Mouse (Mus musculus) cortical plate, adult 2 months (tissue): ENCODE data around the gene Styx. TPM values are rescaled to one million over a fixed set of nuclear protein-coding genes. Genes with fewer than 3 reads are reported as not detected.

ENCODE experiments used
- H3K27ac ChIP-seq: fragments of 200-500 bp; 2 replicates; pipeline ENCODE4 v1.5.1; 2012; ENCODE audit warnings: low read length, control low read depth, inconsistent platforms; ENCODE audit not compliant: insufficient read depth
- H3K4me1 ChIP-seq: fragments of 200-500 bp; 2 replicates; pipeline ENCODE4 v1.6.1; 2011; ENCODE audit warnings: low read length; ENCODE audit not compliant: control insufficient read depth, insufficient read depth
- H3K4me3 ChIP-seq: fragments of 200-500 bp; 2 replicates; pipeline ENCODE4 v1.5.1; 2011; ENCODE audit warnings: mild to moderate bottlenecking, low read length, control low read depth; ENCODE audit not compliant: insufficient read depth
- CTCF ChIP-seq: fragments of 200-500 bp; IDR thresholded peaks from 2 replicates; pipeline ENCODE4 v1.5.1; 2011; ENCODE audit warnings: mild to moderate bottlenecking, control low read depth, low read length; ENCODE audit not compliant: insufficient read depth; ENCODE audit errors: extremely low read depth
- POLR2A ChIP-seq: fragments of 200-500 bp; IDR thresholded peaks from 2 replicates; pipeline ENCODE4 v1.6.1; 2011; ENCODE audit warnings: mild to moderate bottlenecking, low read length, control low read depth; ENCODE audit not compliant: insufficient read depth; ENCODE audit errors: extremely low read depth
- polyA plus RNA-seq: library from polyadenylated mRNA; depleted of rRNA; stranded (reverse); fragments of >200 nt; gene quantifications from 2 replicates; pipeline ENCODE4 v1.2.3, GENCODE M21; 2012

Gene Styx
- polyA plus RNA-seq, 1 experiment, result 13.0 TPM

- no peak overlapping the region for H3K27ac ChIP-seq
- no peak for TF ChIP-seq CTCF
- TF ChIP-seq POLR2A, result no peak
Measured at GRCm38 (mm10) chr14:45329018-45329588, 21.8 kb upstream of the Styx start.

GRCm38 (mm10) chr14:45329589-45330181, 21.2 kb upstream of the Styx start, which contains the start of gene Psmc6:
Psmc6 (plus strand) TSS chr14:45329788.
- Histone ChIP-seq H3K4me3 (peak within 1 kb of the TSS; percentile 84), H3K27ac (peak within 1 kb of the TSS; percentile 52), H3K4me1 (peaks cover 1% of the 10 kb centered on the region; the same call in 1 of the 2 replicates)
- TF ChIP-seq POLR2A, result peak; percentile 66; the same call in 1 of the 2 replicates
- peak; percentile 81 for TF ChIP-seq CTCF

More at GRCm38 (mm10) chr14:45329018-45329588, 21.8 kb upstream of the Styx start:
- H3K4me3 ChIP-seq, result peak overlapping the region; percentile 84; the same call in 1 of the 2 replicates
- H3K4me1 ChIP-seq, result peaks cover 1% of the 10 kb centered on the region; the same call in 1 of the 2 replicates

GRCm38 (mm10) chr14:45364211-45365195, 13.6 kb downstream of the Styx start:
- H3K27ac ChIP-seq, result no peak overlapping the region
- H3K4me1 ChIP-seq, result no peaks in the 10 kb centered on the region
- no peak for TF ChIP-seq CTCF
- TF ChIP-seq POLR2A, result no peak
- no peak overlapping the region for H3K4me3 ChIP-seq

GRCm38 (mm10) chr14:45365196-45365587, 14.3 kb downstream of the Styx start:
- H3K27ac ChIP-seq, result no peak overlapping the region
- TF ChIP-seq POLR2A (no peak), CTCF (no peak)
- no peak overlapping the region for H3K4me3 ChIP-seq
- no peaks in the 10 kb centered on the region for H3K4me1 ChIP-seq

GRCm38 (mm10) chr14:45378771-45379170, 27.9 kb downstream of the Styx start:
- no peak overlapping the region for H3K4me3 ChIP-seq
- no peaks in the 10 kb centered on the region for H3K4me1 ChIP-seq
- no peak overlapping the region for H3K27ac ChIP-seq
- TF ChIP-seq CTCF, result no peak
- no peak for TF ChIP-seq POLR2A

GRCm38 (mm10) chr14:45380756-45381155, 29.9 kb downstream of the Styx start:
- Histone ChIP-seq H3K4me3 (no peak overlapping the region), H3K4me1 (no peaks in the 10 kb centered on the region), H3K27ac (no peak overlapping the region)
- no peak for TF ChIP-seq POLR2A
- no peak for TF ChIP-seq CTCF

GRCm38 (mm10) chr14:45382912-45383311, 32.0 kb downstream of the Styx start:
- no peak overlapping the region for H3K4me3 ChIP-seq
- H3K4me1 ChIP-seq, result no peaks in the 10 kb centered on the region; the same call in 1 of the 2 replicates
- peak; percentile 19; the same call in 1 of the 2 replicates for TF ChIP-seq CTCF
- TF ChIP-seq POLR2A, result no peak
- H3K27ac ChIP-seq, result no peak overlapping the region

GRCm38 (mm10) chr14:45385596-45385995, 34.7 kb downstream of the Styx start:
- Histone ChIP-seq H3K27ac (no peak overlapping the region), H3K4me1 (no peaks in the 10 kb centered on the region; the same call in 1 of the 2 replicates), H3K4me3 (no peak overlapping the region)
- TF ChIP-seq CTCF, result no peak
- no peak for TF ChIP-seq POLR2A

GRCm38 (mm10) chr14:45387480-45387879, 36.6 kb downstream of the Styx start:
- TF ChIP-seq CTCF (no peak), POLR2A (no peak)
- Histone ChIP-seq H3K4me1 (no peaks in the 10 kb centered on the region; the same call in 1 of the 2 replicates), H3K4me3 (no peak overlapping the region; the same call in 1 of the 2 replicates), H3K27ac (no peak overlapping the region)
